Mouse (Mus musculus) stomach, postnatal 0 days (tissue): ENCODE data around the gene Coro1b. TPM values are rescaled to one million over a fixed set of nuclear protein-coding genes. Genes with fewer than 3 reads are reported as not detected.
"Not testable (repeated sequence)": the region's sequence is repeated elsewhere in the genome, so short reads cannot be mapped to it uniquely, and the experiment has no call there.

Experiments
- ATAC-seq: fragments of 200-750 bp; cut with Nextera tagmentation; 2 replicates; pipeline ENCODE4 v1.8.0; 2017; ENCODE audit not compliant: low FRiP score, low TSS enrichment
- DNase-seq: peaks from one replicate; pipeline ENCODE4 v3.0.0-alpha.2; 2016; ENCODE audit warnings: low spot score
- H3K27ac ChIP-seq: fragments of 300-500 bp; sonication (generic); replicated peaks from 2 replicates; pipeline ENCODE4 v1.5.1; 2014; ENCODE audit warnings: mild to moderate bottlenecking, control low read depth
- H3K27me3 ChIP-seq: fragments of 300-500 bp; sonication (generic); 2 replicates; pipeline ENCODE4 v1.6.1; 2014; ENCODE audit warnings: low read length; ENCODE audit not compliant: control insufficient read depth, insufficient read depth
- H3K36me3 ChIP-seq: fragments of 300-500 bp; sonication (generic); 2 replicates; pipeline ENCODE4 v1.6.1; 2014; ENCODE audit warnings: low read length, mixed read lengths; ENCODE audit not compliant: control insufficient read depth, insufficient read depth
- H3K4me1 ChIP-seq: fragments of 300-500 bp; sonication (generic); replicated peaks from 2 replicates; pipeline ENCODE4 v1.6.1; 2014; ENCODE audit warnings: antibody characterized with exemption; ENCODE audit not compliant: control insufficient read depth, insufficient read depth
- H3K4me2 ChIP-seq: fragments of 300-500 bp; sonication (generic); replicated peaks from 2 replicates; pipeline ENCODE4 v1.6.1; 2014; ENCODE audit warnings: low read depth, mild to moderate bottlenecking, control low read depth, moderate library complexity
- H3K4me3 ChIP-seq: fragments of 300-500 bp; sonication (generic); 2 replicates; pipeline ENCODE4 v1.5.1; 2014; ENCODE audit warnings: low read depth, low read length, control low read depth
- H3K9ac ChIP-seq: fragments of 300-500 bp; sonication (generic); 2 replicates; pipeline ENCODE4 v1.6.1; 2014; ENCODE audit warnings: mild to moderate bottlenecking, low read length, control low read depth, mixed read lengths
- H3K9me3 ChIP-seq: fragments of 300-500 bp; sonication (generic); 2 replicates; pipeline ENCODE4 v1.6.1; 2016; ENCODE audit warnings: low read length; ENCODE audit not compliant: control insufficient read depth
- CTCF ChIP-seq: IDR thresholded peaks from 2 replicates; pipeline ENCODE4 v1.5.1; 2016; ENCODE audit warnings: antibody characterized with exemption, low read depth, mild to moderate bottlenecking, moderate library complexity
- EP300 ChIP-seq: optimal IDR thresholded peaks from 2 replicates; pipeline ENCODE3; 2016; ENCODE audit warnings: antibody characterized with exemption
- WGBS: fragments of 180-500 bp; shearing (Covaris S2); extraction: QIAGEN DNeasy Blood & Tissue Kit; methylation state at CpG from one replicate; pipeline ENCODE4 v1.1.7; 2014; 5-methylcytosine and 5-hydroxymethylcytosine counted together
- polyA plus RNA-seq: library from polyadenylated mRNA; unstranded; fragments of >200 nt; fragmentation: Nextera tagmentation; extraction: Ambion mirVana; gene quantifications from 2 replicates; pipeline ENCODE4 v1.2.1, GENCODE M21; 2015

Gene Coro1b
- polyA plus RNA-seq, 1 experiment from 2014 or later: 127 TPM

- H3K4me3 ChIP-seq: no peak overlapping the region
- TF ChIP-seq EP300 (no peak), CTCF (peak; percentile 25; the same call in 1 of the 2 replicates)
- H3K4me1 ChIP-seq: peaks cover 10% of the 10 kb centered on the region
- H3K9me3 ChIP-seq: no peaks in the 10 kb centered on the region
- WGBS: 70% methylated on average over 7 of the region's 7 CpGs
- H3K27ac ChIP-seq: no peak overlapping the region
- no peak for ATAC-seq
- DNase-seq: no peak
- H3K9ac ChIP-seq: no peak overlapping the region
- H3K27me3 ChIP-seq: no peaks in the 10 kb centered on the region
- H3K4me2 ChIP-seq: no peak overlapping the region
- H3K36me3 ChIP-seq: 0 out of 2 replicates have a peak, but pooled peaks cover 4% of the 10 kb centered on the region
Measured at GRCm38 (mm10) chr19:4122411-4123370, 25.7 kb upstream of the Coro1b start.

GRCm38 (mm10) chr19:4124432-4124831 lies 24.0 kb upstream of the Coro1b start:
- Histone ChIP-seq H3K9ac (no peak overlapping the region), H3K36me3 (peaks cover 6% of the 10 kb centered on the region), H3K4me3 (no peak overlapping the region), H3K27me3 (no peaks in the 10 kb centered on the region), H3K9me3 (no peaks in the 10 kb centered on the region), H3K4me2 (no peak overlapping the region), H3K27ac (no peak overlapping the region), H3K4me1 (peaks cover 10% of the 10 kb centered on the region)
- WGBS: 66% methylated on average over 4 of the region's 4 CpGs
- no peak for ATAC-seq
- no peak for DNase-seq
- TF ChIP-seq CTCF (no peak), EP300 (no peak)

- Histone ChIP-seq H3K36me3 (peaks cover 11% of the 10 kb centered on the region), H3K4me2 (peak overlapping the region; percentile 48), H3K4me3 (peak overlapping the region; percentile 84), H3K4me1 (peaks cover 10% of the 10 kb centered on the region), H3K27ac (0 out of 2 replicates have a peak overlapping the region, but pooled peaks have one; percentile 18)
- DNase-seq, H3K9me3 ChIP-seq, H3K9ac ChIP-seq, H3K27me3 ChIP-seq: not testable (repeated sequence)
- 23% methylated on average over 2 of the region's 4 CpGs for WGBS
- ATAC-seq: peak; percentile 25
Measured at GRCm38 (mm10) chr19:4125268-4125667, 23.2 kb upstream of the Coro1b start.

GRCm38 (mm10) chr19:4125741-4126696 lies 22.4 kb upstream of the Coro1b start, which contains the start of gene Aip:
Gene Aip (minus strand): TSS chr19:4125858.
- DNase-seq: peak; percentile 99
- Histone ChIP-seq H3K4me3 (peak within 1 kb of the TSS; percentile 84), H3K27me3 (no peaks in the 10 kb centered on the region), H3K9ac (peak within 1 kb of the TSS; percentile 89), H3K9me3 (no peaks in the 10 kb centered on the region), H3K27ac (peak within 1 kb of the TSS; percentile 81), H3K4me1 (0 out of 2 replicates have a peak, but pooled peaks cover 3% of the 10 kb centered on the region), H3K36me3 (peaks cover 11% of the 10 kb centered on the region), H3K4me2 (peak within 1 kb of the TSS; percentile 77)
- WGBS: 1% methylated on average over 57 of the region's 64 CpGs
- peak; percentile 96 for ATAC-seq
- TF ChIP-seq EP300: no peak
- peak; percentile 79 for TF ChIP-seq CTCF

GRCm38 (mm10) chr19:4126759-4127495 lies 21.5 kb upstream of the Coro1b start:
- Histone ChIP-seq H3K4me3 (peak overlapping the region; percentile 84), H3K4me1 (0 out of 2 replicates have a peak, but pooled peaks cover 3% of the 10 kb centered on the region), H3K9me3 (no peaks in the 10 kb centered on the region), H3K27ac (peak overlapping the region; percentile 81), H3K9ac (peak overlapping the region; percentile 89), H3K27me3 (no peaks in the 10 kb centered on the region), H3K4me2 (peak overlapping the region; percentile 77), H3K36me3 (peaks cover 13% of the 10 kb centered on the region)
- TF ChIP-seq EP300 (no peak), CTCF (no peak)
- peak; percentile 62 for DNase-seq
- ATAC-seq: no peak
- 41% methylated on average over 7 of the region's 7 CpGs for WGBS
